Mouse (Mus musculus) kidney, embryonic 16.5 days (tissue): ENCODE results near the gene Car5a. TPM values are rescaled to one million over a fixed set of nuclear protein-coding genes. Genes with fewer than 3 reads are reported as not detected.

Source experiments
- ATAC-seq: fragments of 200-750 bp; cut with Nextera tagmentation; 2 replicates; pipeline ENCODE4 v1.8.0; 2017; ENCODE audit warnings: moderate TSS enrichment; ENCODE audit not compliant: low FRiP score, low TSS enrichment
- H3K27ac ChIP-seq: fragments of 300-500 bp; sonication (generic); 2 replicates; pipeline ENCODE4 v1.5.1; 2014; ENCODE audit warnings: low read length
- H3K27me3 ChIP-seq: fragments of 300-500 bp; sonication (generic); 2 replicates; pipeline ENCODE4 v1.6.1; 2014; ENCODE audit warnings: low read length, control low read depth, mixed read lengths; ENCODE audit not compliant: insufficient read depth
- H3K36me3 ChIP-seq: fragments of 300-500 bp; sonication (generic); 2 replicates; pipeline ENCODE4 v1.6.1; 2014; ENCODE audit warnings: low read length, control low read depth, mixed read lengths; ENCODE audit not compliant: insufficient read depth
- H3K4me1 ChIP-seq: fragments of 300-500 bp; sonication (generic); 2 replicates; pipeline ENCODE4 v1.6.1; 2014; ENCODE audit warnings: low read length, control low read depth, mixed read lengths; ENCODE audit not compliant: insufficient read depth
- H3K4me2 ChIP-seq: fragments of 300-500 bp; sonication (generic); replicated peaks from 2 replicates; pipeline ENCODE4 v1.6.1; 2014; ENCODE audit warnings: low read depth, low read length
- H3K4me3 ChIP-seq: fragments of 300-500 bp; sonication (generic); 2 replicates; pipeline ENCODE4 v1.5.1; 2014; ENCODE audit warnings: mild to moderate bottlenecking, low read length
- H3K9ac ChIP-seq: fragments of 300-500 bp; sonication (generic); replicated peaks from 2 replicates; pipeline ENCODE4 v1.6.1; 2014; ENCODE audit warnings: low read length
- H3K9me3 ChIP-seq: fragments of 300-500 bp; sonication (generic); 2 replicates; pipeline ENCODE4 v1.6.1; 2016; ENCODE audit warnings: low read length, control low read depth
- WGBS: fragments of 180-500 bp; shearing (Covaris S2); extraction: QIAGEN DNeasy Blood & Tissue Kit; methylation state at CpG from one replicate; pipeline ENCODE4 v1.1.7; 2014; 5-methylcytosine and 5-hydroxymethylcytosine counted together
- polyA plus RNA-seq: library from polyadenylated mRNA; unstranded; fragments of >200 nt; fragmentation: Nextera tagmentation; extraction: Ambion mirVana; gene quantifications from 2 replicates; pipeline ENCODE4 v1.2.1, GENCODE M21; 2015

Gene Car5a
- polyA plus RNA-seq, 1 experiment from 2014 or later: not detected

GRCm38 (mm10) chr8:121949941-121950748 lies 5.4 kb upstream of the Car5a start:
- H3K4me3 ChIP-seq: peak overlapping the region; percentile 97
- no peaks in the 10 kb centered on the region for H3K27me3 ChIP-seq
- under 1% methylated on average over 63 of the region's 66 CpGs for WGBS
- 0 out of 2 replicates have a peak, but pooled peaks cover 5% of the 10 kb centered on the region for H3K36me3 ChIP-seq
- H3K27ac ChIP-seq: peak overlapping the region; percentile 93
- peak overlapping the region; percentile 90 for H3K4me2 ChIP-seq
- H3K9ac ChIP-seq: peak overlapping the region; percentile 99
- no peaks in the 10 kb centered on the region for H3K9me3 ChIP-seq
- ATAC-seq: peak; percentile 96
- H3K4me1 ChIP-seq: peaks cover 57% of the 10 kb centered on the region

GRCm38 (mm10) chr8:121949222-121949800 lies 4.6 kb upstream of the Car5a start, which contains the start of gene Banp:
TSS of gene Banp (plus strand) at chr8:121949750.
- ATAC-seq: no peak; the same call in 1 of the 2 replicates
- 0 out of 2 replicates have a peak, but pooled peaks cover 2% of the 10 kb centered on the region for H3K36me3 ChIP-seq
- H3K27ac ChIP-seq: peak within 1 kb of the TSS; percentile 94
- H3K9me3 ChIP-seq: no peaks in the 10 kb centered on the region
- H3K4me2 ChIP-seq: peak within 1 kb of the TSS; percentile 90
- no peaks in the 10 kb centered on the region for H3K27me3 ChIP-seq
- 57% methylated on average over 6 of the region's 6 CpGs for WGBS
- H3K9ac ChIP-seq: peak within 1 kb of the TSS; percentile 99
- peaks cover 49% of the 10 kb centered on the region for H3K4me1 ChIP-seq
- peak within 1 kb of the TSS; percentile 97 for H3K4me3 ChIP-seq

- ATAC-seq: no peak
- Histone ChIP-seq H3K27me3 (no peaks in the 10 kb centered on the region), H3K4me1 (peaks cover 43% of the 10 kb centered on the region), H3K4me2 (peak overlapping the region; percentile 79), H3K4me3 (peak overlapping the region; percentile 45), H3K9me3 (no peaks in the 10 kb centered on the region), H3K36me3 (0 out of 2 replicates have a peak, but pooled peaks cover 2% of the 10 kb centered on the region), H3K27ac (peak overlapping the region; percentile 94), H3K9ac (peak overlapping the region; percentile 73)
- 56% methylated on average over 19 of the region's 19 CpGs for WGBS
Observed at GRCm38 (mm10) chr8:121948321-121949145, 3.8 kb upstream of the Car5a start.

GRCm38 (mm10) chr8:121947753-121948141 lies 3.0 kb upstream of the Car5a start:
- Histone ChIP-seq H3K4me1 (peaks cover 35% of the 10 kb centered on the region), H3K27ac (peak overlapping the region; percentile 94), H3K36me3 (no peaks in the 10 kb centered on the region), H3K27me3 (no peaks in the 10 kb centered on the region), H3K4me3 (peak overlapping the region; percentile 45), H3K9ac (peak overlapping the region; percentile 73), H3K9me3 (no peaks in the 10 kb centered on the region), H3K4me2 (peak overlapping the region; percentile 79)
- under 1% methylated on average over 18 of the region's 18 CpGs for WGBS
- peak; percentile 44 for ATAC-seq

GRCm38 (mm10) chr8:121947047-121947752 lies 2.5 kb upstream of the Car5a start:
- Histone ChIP-seq H3K36me3 (no peaks in the 10 kb centered on the region), H3K9ac (peak overlapping the region; percentile 73), H3K4me1 (peaks cover 29% of the 10 kb centered on the region), H3K9me3 (no peaks in the 10 kb centered on the region), H3K4me3 (peak overlapping the region; percentile 45), H3K4me2 (peak overlapping the region; percentile 79), H3K27ac (peak overlapping the region; percentile 94), H3K27me3 (no peaks in the 10 kb centered on the region)
- 32% methylated on average over 19 of the region's 19 CpGs for WGBS
- ATAC-seq: no peak

- Histone ChIP-seq H3K36me3 (no peaks in the 10 kb centered on the region), H3K4me3 (no peak overlapping the region), H3K27ac (no peak overlapping the region), H3K27me3 (no peaks in the 10 kb centered on the region), H3K9ac (no peak overlapping the region), H3K4me2 (no peak overlapping the region), H3K4me1 (peaks cover 21% of the 10 kb centered on the region), H3K9me3 (no peaks in the 10 kb centered on the region)
- WGBS: 84% methylated on average over 7 of the region's 7 CpGs
- ATAC-seq: no peak
Observed at GRCm38 (mm10) chr8:121946351-121946750, 1.6 kb upstream of the Car5a start.

GRCm38 (mm10) chr8:121943716-121944115 lies 988 bp downstream of the Car5a start:
- Histone ChIP-seq H3K4me2 (no peak overlapping the region), H3K9ac (no peak overlapping the region), H3K27ac (no peak overlapping the region), H3K4me3 (no peak overlapping the region), H3K27me3 (no peaks in the 10 kb centered on the region), H3K4me1 (peaks cover 16% of the 10 kb centered on the region), H3K36me3 (no peaks in the 10 kb centered on the region), H3K9me3 (no peaks in the 10 kb centered on the region)
- ATAC-seq: no peak
- 78% methylated on average over 8 of the region's 8 CpGs for WGBS

- no peak overlapping the region for H3K27ac ChIP-seq
- ATAC-seq: no peak
- peaks cover 10% of the 10 kb centered on the region for H3K4me1 ChIP-seq
- H3K4me2 ChIP-seq: no peak overlapping the region
- no peaks in the 10 kb centered on the region for H3K27me3 ChIP-seq
- no peaks in the 10 kb centered on the region for H3K9me3 ChIP-seq
- no peaks in the 10 kb centered on the region for H3K36me3 ChIP-seq
- H3K9ac ChIP-seq: no peak overlapping the region
- no peak overlapping the region for H3K4me3 ChIP-seq
- WGBS: 27% methylated on average over 2 of the region's 2 CpGs
Observed at GRCm38 (mm10) chr8:121943057-121943540, 1.6 kb downstream of the Car5a start.

GRCm38 (mm10) chr8:121938732-121939131 lies 6.0 kb downstream of the Car5a start:
- WGBS: 85% methylated on average over 7 of the region's 7 CpGs
- ATAC-seq: no peak
- no peak overlapping the region for H3K9ac ChIP-seq
- H3K36me3 ChIP-seq: no peaks in the 10 kb centered on the region
- H3K4me2 ChIP-seq: no peak overlapping the region
- H3K9me3 ChIP-seq: no peaks in the 10 kb centered on the region
- H3K27me3 ChIP-seq: no peaks in the 10 kb centered on the region
- H3K27ac ChIP-seq: no peak overlapping the region
- H3K4me1 ChIP-seq: no peaks in the 10 kb centered on the region
- H3K4me3 ChIP-seq: no peak overlapping the region
